Comparison of ENCODE assay signal across 8 mouse cellular contexts in the genomic region with DNA sequence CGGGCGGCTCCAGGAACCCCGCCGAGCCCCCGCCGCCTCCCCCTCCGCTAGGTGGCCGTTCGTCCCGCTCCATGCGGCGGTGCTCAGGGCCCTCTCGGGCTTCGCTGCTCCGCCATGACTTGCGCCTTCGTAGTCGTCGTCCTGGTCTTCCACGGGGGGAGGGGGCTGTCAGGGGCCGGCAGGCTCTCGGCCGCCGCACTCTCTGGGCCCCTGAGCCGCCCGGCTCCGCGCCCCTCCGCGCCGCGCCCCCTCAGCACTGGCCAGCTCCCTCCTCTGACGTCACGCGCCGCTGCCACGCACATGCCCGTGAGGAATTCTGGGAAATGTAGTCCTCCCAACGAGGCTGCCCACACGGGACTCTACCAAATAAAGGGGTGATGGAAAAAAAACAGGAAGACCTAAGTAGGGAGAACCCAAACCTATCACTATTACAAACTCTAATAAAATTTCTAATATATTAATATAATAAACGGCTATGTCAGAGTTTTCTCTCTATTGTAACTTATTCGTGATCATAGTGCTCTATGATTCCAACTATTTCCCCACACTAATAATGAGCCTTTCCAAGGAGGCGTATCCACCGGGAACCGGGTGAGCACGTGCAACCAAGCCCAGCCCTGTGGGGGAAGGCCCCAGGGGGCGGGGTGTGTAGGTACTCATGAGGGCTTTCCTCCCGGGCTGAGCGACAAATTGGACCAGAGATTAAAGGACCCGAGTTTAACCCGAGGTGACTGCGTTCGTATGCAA. TPM values are rescaled to one million over a fixed set of nuclear protein-coding genes. Genes with fewer than 3 reads are reported as not detected.
DNase-seq lines count a peak whose midpoint lies in the region; ATAC-seq and TF ChIP-seq lines count a peak whose summit lies in the region.

No protein-coding gene starts in this region.

- CTCF ChIA-PET in Patski (lab: Charles Lee) = interaction anchor here (1.2 kb wide), 1 partner anchor 72 kb away, joined by 8 read pairs; no protein-coding TSS in a partner anchor

- H3K4me2 ChIP-seq in hindbrain, embryonic 14.5 days (replicated peaks) = peak overlapping the region; percentile 96

- TF ChIP-seq CTCF in Patski (IDR thresholded peaks at IDR 0.05) = peak; percentile 63

- H3K27me3 ChIP-seq in Patski = no peaks in the 10 kb centered on the region
- peaks cover 7% of the 10 kb centered on the region; the same call in 1 of the 2 replicates for H3K27me3 ChIP-seq in hindbrain, embryonic 14.5 days (ENCODE audit: control insufficient read depth, insufficient read depth, low read length)

- in situ Hi-C loops in Patski (cut with MboI; ENCODE audit: low pct_unique_long_range_greater_than_20kb) = loop anchor here (5.0 kb wide), 1 partner anchor 71 kb away; a partner anchor contains a TSS

- H3K27ac ChIP-seq in hindbrain, embryonic 14.5 days = peak overlapping the region; percentile 30; the same call in 1 of the 2 replicates

- no peaks in the 10 kb centered on the region for H3K36me3 ChIP-seq in hindbrain, embryonic 14.5 days (replicated peaks; ENCODE audit: control insufficient read depth, insufficient read depth)

- peak; percentile 89 for ATAC-seq in Patski
- peak; percentile 95 for ATAC-seq in hindbrain, embryonic 14.5 days (ENCODE audit: low FRiP score)

- H3K4me3 ChIP-seq in hindbrain, embryonic 14.5 days (replicated peaks; ENCODE audit: low read length) = peak overlapping the region; percentile 88

- H3K9me3 ChIP-seq in hindbrain, embryonic 14.5 days (ENCODE audit: control insufficient read depth, low read length) = no peaks in the 10 kb centered on the region

- peak overlapping the region; percentile 84 for H3K9ac ChIP-seq in hindbrain, embryonic 14.5 days

- WGBS in hindbrain, embryonic 14.5 days = under 1% methylated on average over 36 of the region's 53 CpGs

- peaks cover 20% of the 10 kb centered on the region for H3K4me1 ChIP-seq in hindbrain, embryonic 14.5 days (replicated peaks; ENCODE audit: control insufficient read depth, insufficient read depth, low read length)

- POLR2A ChIA-PET in Patski (lab: Charles Lee) = no interaction called here

- DNase-seq in Patski (ENCODE audit: low read depth, low spot score) = peak; percentile 83
- DNase-seq in cerebellum, postnatal 14 days = peak; percentile 95 to 96
- peak; percentile 86 to 91 for DNase-seq in frontal cortex, postnatal 14 days (ENCODE audit: low spot score in 2 of 2)
- DNase-seq in hindbrain, embryonic 14.5 days (ENCODE audit: low spot score) = peak; percentile 97
- DNase-seq in layer of hippocampus, postnatal 36 days = peak; percentile 91 to 92
- peak; percentile 98 for DNase-seq in lung, postnatal 36 days
- DNase-seq in retina, postnatal 1 day = peak; percentile 98
- DNase-seq in urinary bladder, adult 18-20 months (ENCODE audit: low spot score in 2 of 2) = peak; percentile 82 to 88

RNA-seq across cellular contexts. Expression of a gene that starts 1.2 kb away (rescaled TPM):
- polyA plus RNA-seq in Patski (2021) = 4.9 TPM
- polyA plus RNA-seq in hindbrain, embryonic 14.5 days (2014; fragmentation: Nextera tagmentation; extraction: Ambion mirVana) = 3.8 and 4.0 TPM in 2 replicates
- 1 to 10 TPM; 5.3 to 8.0 TPM for total RNA-seq in layer of hippocampus, postnatal 36 days (2021)

RNA-seq across cellular contexts. Expression of a gene that starts 5.5 kb away (rescaled TPM):
- 0.01 TPM for polyA plus RNA-seq in Patski (2021)
- polyA plus RNA-seq in hindbrain, embryonic 14.5 days (2014; fragmentation: Nextera tagmentation; extraction: Ambion mirVana) = 4.6 and 5.6 TPM in 2 replicates
- total RNA-seq in layer of hippocampus, postnatal 36 days (2021) = 1 to 10 TPM in 1 of 2 experiments, under 1 TPM in 1; 0.92 to 1.8 TPM

Comparison
In these comparisons a context has a peak if more than half of its experiments do, and no peak if none do; other contexts are left out.
1. Peak in every context shown above with its lines: DNase-seq, ATAC-seq, H3K4me3 ChIP-seq and H3K27ac ChIP-seq.